Mouse (Mus musculus) limb, embryonic 14.5 days (tissue): Measurements from ENCODE around the gene Cacnb4. TPM values are rescaled to one million over a fixed set of nuclear protein-coding genes. Genes with fewer than 3 reads are reported as not detected.
A peak's percentile ranks its signal among the peaks of the same experiment; 100 is the strongest.

Experiments
- ATAC-seq: fragments of 200-750 bp; cut with Nextera tagmentation; 2 replicates; pipeline ENCODE4 v1.8.0; 2017; ENCODE audit warnings: low read depth, moderate number of reproducible peaks, moderate TSS enrichment; ENCODE audit not compliant: low FRiP score
- DNase-seq: peaks from one replicate; pipeline ENCODE4 v3.0.0-alpha.2; 2015; ENCODE audit warnings: low spot score
- H3K27ac ChIP-seq: fragments of 300-500 bp; sonication (generic); replicated peaks from 2 replicates; pipeline ENCODE4 v1.5.1; 2014; ENCODE audit warnings: low read depth, mild to moderate bottlenecking, low read length, moderate library complexity, mixed read lengths
- H3K27me3 ChIP-seq: fragments of 300-500 bp; sonication (generic); 2 replicates; pipeline ENCODE4 v1.6.1; 2014; ENCODE audit warnings: low read length, mixed read lengths; ENCODE audit not compliant: control insufficient read depth, insufficient read depth
- H3K36me3 ChIP-seq: fragments of 300-500 bp; sonication (generic); 2 replicates; pipeline ENCODE4 v1.6.1; 2014; ENCODE audit warnings: mild to moderate bottlenecking, low read length, moderate library complexity, mixed read lengths; ENCODE audit not compliant: control insufficient read depth, insufficient read depth
- H3K4me1 ChIP-seq: fragments of 300-500 bp; sonication (generic); 2 replicates; pipeline ENCODE4 v1.6.1; 2014; ENCODE audit warnings: antibody characterized with exemption, low read length, mixed read lengths; ENCODE audit not compliant: control insufficient read depth, insufficient read depth
- H3K4me2 ChIP-seq: fragments of 300-500 bp; sonication (generic); replicated peaks from 2 replicates; pipeline ENCODE4 v1.6.1; 2014; ENCODE audit warnings: low read depth, mild to moderate bottlenecking, low read length, moderate library complexity; ENCODE audit not compliant: severe bottlenecking
- H3K4me3 ChIP-seq: fragments of 300-500 bp; sonication (generic); replicated peaks from 2 replicates; pipeline ENCODE4 v1.5.1; 2014; ENCODE audit warnings: low read length
- H3K9ac ChIP-seq: fragments of 300-500 bp; sonication (generic); 2 replicates; pipeline ENCODE4 v1.6.1; 2014; ENCODE audit warnings: mild to moderate bottlenecking, low read depth, low read length, moderate library complexity; ENCODE audit not compliant: severe bottlenecking
- H3K9me3 ChIP-seq: fragments of 300-500 bp; sonication (generic); 2 replicates; pipeline ENCODE4 v1.6.1; 2016; ENCODE audit warnings: low read length; ENCODE audit not compliant: control insufficient read depth
- POLR2A ChIP-seq: fragments of 200-500 bp; IDR thresholded peaks from 2 replicates; pipeline ENCODE4 v1.8.0; 2012; ENCODE audit warnings: inconsistent platforms, mild to moderate bottlenecking, moderate library complexity, borderline replicate concordance; ENCODE audit not compliant: insufficient read depth, insufficient read length; ENCODE audit errors: extremely low read depth
- WGBS: fragments of 180-500 bp; shearing (Covaris S2); extraction: QIAGEN DNeasy Blood & Tissue Kit; methylation state at CpG from one replicate; pipeline ENCODE4 v1.1.7; 2014; 5-methylcytosine and 5-hydroxymethylcytosine counted together
- polyA plus RNA-seq, 2 experiments: library from polyadenylated mRNA; depleted of rRNA in 1 of 2; stranded (reverse) in 1 of 2; unstranded in 1 of 2; fragments of >200 nt; fragmentation: Nextera tagmentation in 1 of 2; extraction: Ambion mirVana in 1 of 2; gene quantifications; 2 replicates each; pipeline versions ENCODE4 v1.2.1 to v1.2.3; 2012 to 2014

Cacnb4 gene
- polyA plus RNA-seq, 2 experiments = 0.81 to 0.91 TPM

DNA sequence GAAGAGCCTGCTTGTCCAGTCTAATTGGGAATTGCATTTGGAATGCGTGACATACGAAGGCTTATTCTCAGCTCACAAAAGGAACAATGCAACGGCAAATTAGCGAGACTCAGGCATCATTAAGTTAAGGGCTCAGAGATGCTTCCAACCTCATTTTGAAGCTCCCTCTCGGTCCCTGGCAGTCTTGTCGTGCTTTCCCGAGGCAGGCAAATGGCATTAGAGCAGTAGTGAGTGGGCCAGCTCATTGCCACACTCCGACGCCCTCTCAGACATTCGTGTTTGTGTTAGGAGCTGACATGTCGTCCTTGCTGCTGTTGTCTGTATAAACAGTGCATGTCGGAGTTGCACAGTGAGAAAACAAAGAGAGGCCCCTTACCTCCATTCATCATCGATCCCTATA, 164.8 kb downstream of the Cacnb4 start:
- Histone ChIP-seq H3K36me3 (no peaks in the 10 kb centered on the region), H3K9me3 (no peaks in the 10 kb centered on the region), H3K27me3 (no peaks in the 10 kb centered on the region), H3K4me3 (no peak overlapping the region), H3K27ac (no peak overlapping the region), H3K4me1 (peaks cover 7% of the 10 kb centered on the region; the same call in 1 of the 2 replicates), H3K4me2 (no peak overlapping the region), H3K9ac (no peak overlapping the region)
- no peak for TF ChIP-seq POLR2A
- ATAC-seq (no peak), DNase-seq (no peak)
- 55% methylated on average over 13 of the region's 13 CpGs for WGBS

DNA sequence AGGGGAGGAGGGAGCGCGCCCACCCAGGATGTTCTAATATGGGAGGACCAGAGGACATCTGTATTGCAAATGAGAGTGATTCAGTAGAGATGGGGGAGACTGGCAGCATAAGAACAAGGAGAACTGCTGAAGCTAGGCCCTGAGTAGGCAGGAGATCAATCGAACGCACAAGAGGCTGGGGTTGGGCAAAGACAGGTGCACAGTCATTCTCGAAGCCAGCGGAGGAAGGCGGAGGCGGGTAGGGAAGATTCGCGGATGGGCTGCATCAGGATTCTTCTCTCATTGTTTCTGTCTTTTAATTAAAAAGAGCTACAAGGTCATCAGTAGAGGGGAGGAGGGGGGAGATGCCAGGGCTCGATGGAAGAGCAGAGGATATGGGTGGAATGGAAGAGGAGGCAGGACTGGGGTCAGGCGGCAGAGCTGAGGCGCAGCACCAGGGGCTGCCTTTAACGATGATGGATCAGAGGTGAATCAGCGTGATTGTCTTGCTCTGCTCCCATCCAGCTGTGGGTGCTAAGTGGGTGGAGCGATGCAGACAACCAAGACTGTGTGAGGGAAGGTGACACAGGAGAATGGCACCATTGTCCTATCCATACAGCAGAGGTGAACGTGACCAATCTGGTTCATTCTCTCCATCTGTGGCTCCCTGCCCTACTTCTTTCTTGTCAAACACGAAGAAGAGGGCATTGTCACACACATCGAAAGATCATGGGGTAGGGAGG, 166.7 kb downstream of the Cacnb4 start:
- Histone ChIP-seq H3K36me3 (no peaks in the 10 kb centered on the region), H3K9ac (no peak overlapping the region), H3K27ac (no peak overlapping the region), H3K4me1 (peaks cover 7% of the 10 kb centered on the region; the same call in 1 of the 2 replicates), H3K9me3 (no peaks in the 10 kb centered on the region), H3K4me2 (no peak overlapping the region), H3K27me3 (no peaks in the 10 kb centered on the region), H3K4me3 (no peak overlapping the region)
- 80% methylated on average over 19 of the region's 19 CpGs for WGBS
- ATAC-seq (no peak), DNase-seq (no peak)
- no peak for TF ChIP-seq POLR2A

DNA sequence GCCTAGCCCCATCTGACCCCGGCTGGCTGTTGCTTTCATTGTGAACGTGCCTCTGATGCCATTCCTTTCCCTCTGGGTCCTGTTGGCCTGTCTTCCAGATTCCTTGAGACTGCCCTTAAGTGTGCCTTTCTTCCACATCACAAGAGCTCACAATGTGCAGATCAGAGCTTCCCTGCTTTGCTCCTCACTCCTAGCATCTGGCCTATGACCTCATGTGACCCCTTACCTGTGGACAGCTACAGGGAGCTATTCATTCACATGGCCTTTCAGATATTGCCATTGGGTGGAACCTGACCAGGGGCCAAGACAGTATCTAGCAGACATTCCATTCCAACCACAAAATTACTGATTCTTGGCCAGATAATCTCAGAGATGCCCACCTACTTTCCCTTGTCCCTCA, 171.5 kb downstream of the Cacnb4 start:
- Histone ChIP-seq H3K4me2 (no peak overlapping the region), H3K36me3 (no peaks in the 10 kb centered on the region), H3K4me3 (no peak overlapping the region), H3K27ac (no peak overlapping the region), H3K9ac (no peak overlapping the region), H3K27me3 (no peaks in the 10 kb centered on the region), H3K9me3 (no peaks in the 10 kb centered on the region), H3K4me1 (0 out of 2 replicates have a peak, but pooled peaks cover 2% of the 10 kb centered on the region)
- ATAC-seq (no peak), DNase-seq (no peak)
- WGBS = 75% methylated on average over 2 of the region's 2 CpGs
- no peak for TF ChIP-seq POLR2A

DNA sequence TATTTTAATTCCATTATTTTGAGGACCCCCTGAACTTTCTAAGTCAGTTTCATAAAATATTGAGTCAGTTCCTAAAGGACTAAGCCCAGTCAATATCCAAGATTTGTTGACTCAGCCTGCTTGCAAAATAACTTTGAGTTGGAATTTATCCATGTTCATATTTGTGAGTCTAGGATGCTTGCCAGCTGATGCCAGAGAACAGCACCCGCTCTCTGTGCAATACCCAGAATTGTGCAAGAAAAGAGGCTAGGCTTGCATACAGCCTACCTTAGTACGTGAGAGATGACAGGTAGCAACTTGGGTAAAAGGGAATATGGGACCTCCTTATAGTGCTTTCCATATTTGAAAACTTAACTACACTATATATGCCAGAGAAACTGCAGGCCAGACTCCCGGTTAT, 171.9 kb downstream of the Cacnb4 start:
- Histone ChIP-seq H3K4me1 (0 out of 2 replicates have a peak, but pooled peaks cover 5% of the 10 kb centered on the region), H3K9me3 (no peaks in the 10 kb centered on the region), H3K4me3 (no peak overlapping the region), H3K27ac (no peak overlapping the region), H3K4me2 (no peak overlapping the region), H3K36me3 (no peaks in the 10 kb centered on the region), H3K9ac (no peak overlapping the region), H3K27me3 (no peaks in the 10 kb centered on the region)
- TF ChIP-seq POLR2A = no peak
- WGBS = 76% methylated on average over 3 of the region's 3 CpGs
- no peak for ATAC-seq
- no peak for DNase-seq

DNA sequence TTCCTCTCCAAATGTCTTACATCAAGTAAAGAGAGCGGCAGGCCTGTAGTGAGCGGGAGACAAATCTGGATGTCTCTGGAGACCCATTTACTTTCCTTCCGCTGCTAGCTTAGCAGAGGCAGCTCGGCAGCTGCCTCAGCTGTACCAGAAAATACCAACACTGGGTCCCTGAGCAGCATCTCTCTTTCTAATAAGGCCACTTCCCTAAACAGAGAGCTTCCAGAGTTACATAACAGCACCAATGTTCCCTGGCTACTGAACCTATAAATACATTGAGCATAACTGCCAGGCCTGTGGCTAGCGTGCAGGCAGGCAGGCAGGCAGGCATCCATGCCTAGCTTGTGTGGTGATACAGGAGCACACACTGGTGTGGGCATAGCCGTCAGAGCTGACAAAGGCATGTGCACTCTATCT, 176.8 kb downstream of the Cacnb4 start:
- peak; percentile 11 for DNase-seq
- no peak overlapping the region for H3K4me2 ChIP-seq
- H3K9me3 ChIP-seq = no peaks in the 10 kb centered on the region
- H3K27ac ChIP-seq = no peak overlapping the region
- no peak for ATAC-seq
- H3K4me3 ChIP-seq = no peak overlapping the region
- WGBS = 50% methylated on average over 6 of the region's 6 CpGs
- H3K9ac ChIP-seq = no peak overlapping the region
- no peak for TF ChIP-seq POLR2A
- H3K36me3 ChIP-seq = no peaks in the 10 kb centered on the region
- peaks cover 11% of the 10 kb centered on the region; the same call in 1 of the 2 replicates for H3K4me1 ChIP-seq
- no peaks in the 10 kb centered on the region for H3K27me3 ChIP-seq
